Mouse (Mus musculus) urinary bladder, adult 18-20 months (tissue): ENCODE measurements around the gene Ctc1.
A peak's percentile ranks its signal among the peaks of the same experiment; 100 is the strongest.

Experiments
- DNase-seq, 2 experiments: peaks; one replicate each; pipeline ENCODE4 v3.0.0; 2022; ENCODE audit warnings: low spot score in 2 of 2, mixed read lengths in 2 of 2

Gene Ctc1

GRCm38 (mm10) chr11:69047592-69047991 is 31.9 kb downstream of the Ctc1 start:
- no peak for DNase-seq

- DNase-seq, result no peak
These were observed 32.4 kb downstream of the Ctc1 start for GRCm38 (mm10) chr11:69048151-69048550.

- no peak for DNase-seq
These were observed 35.0 kb downstream of the Ctc1 start for GRCm38 (mm10) chr11:69050748-69051147.

- DNase-seq, result no peak
These were observed 36.1 kb downstream of the Ctc1 start for GRCm38 (mm10) chr11:69051771-69052170.

- DNase-seq, result no peak
These were observed 37.2 kb downstream of the Ctc1 start for GRCm38 (mm10) chr11:69052824-69053421.

- no peak for DNase-seq
These were observed 38.1 kb downstream of the Ctc1 start for GRCm38 (mm10) chr11:69053848-69054247.

- DNase-seq, result no peak
These were observed 42.6 kb downstream of the Ctc1 start for GRCm38 (mm10) chr11:69058265-69058664.

- DNase-seq, result no peak
These were observed 43.1 kb downstream of the Ctc1 start for GRCm38 (mm10) chr11:69058729-69059356.

- peak; percentile 85 to 94 for DNase-seq
These were observed 43.8 kb downstream of the Ctc1 start, which contains the start of gene Borcs6 for GRCm38 (mm10) chr11:69059357-69059974. Gene Borcs6 (plus strand): TSS chr11:69059717.

GRCm38 (mm10) chr11:69059975-69060411 is 44.3 kb downstream of the Ctc1 start:
- DNase-seq, result no peak

- DNase-seq, result peak in 1 of 2 experiments; percentile 57
These were observed 44.9 kb downstream of the Ctc1 start for GRCm38 (mm10) chr11:69060448-69061254.

- DNase-seq, result no peak
These were observed 45.7 kb downstream of the Ctc1 start for GRCm38 (mm10) chr11:69061255-69061912.

- peak in 1 of 2 experiments; percentile 66 for DNase-seq
These were observed 46.6 kb downstream of the Ctc1 start for GRCm38 (mm10) chr11:69062194-69062760.

- DNase-seq, result peak; percentile 94 to 97
These were observed 47.1 kb downstream of the Ctc1 start for GRCm38 (mm10) chr11:69062761-69063224.

GRCm38 (mm10) chr11:69063413-69064201 is 47.9 kb downstream of the Ctc1 start:
- DNase-seq, result peak; percentile 68 to 78

GRCm38 (mm10) chr11:69064259-69065133 is 48.8 kb downstream of the Ctc1 start:
- no peak for DNase-seq

GRCm38 (mm10) chr11:69065394-69065925 is 49.7 kb downstream of the Ctc1 start:
- DNase-seq, result no peak

GRCm38 (mm10) chr11:69066163-69066861 is 50.6 kb downstream of the Ctc1 start:
- DNase-seq, result no peak
